Mouse (Mus musculus): ENCODE measurements around the gene Ppat. TPM values are rescaled to one million over a fixed set of nuclear protein-coding genes. Genes with fewer than 3 reads are reported as not detected.

Gene Ppat
- total and polyA plus RNA-seq, 3 experiments, result 65.8 to 156 (median 118) TPM

DNA sequence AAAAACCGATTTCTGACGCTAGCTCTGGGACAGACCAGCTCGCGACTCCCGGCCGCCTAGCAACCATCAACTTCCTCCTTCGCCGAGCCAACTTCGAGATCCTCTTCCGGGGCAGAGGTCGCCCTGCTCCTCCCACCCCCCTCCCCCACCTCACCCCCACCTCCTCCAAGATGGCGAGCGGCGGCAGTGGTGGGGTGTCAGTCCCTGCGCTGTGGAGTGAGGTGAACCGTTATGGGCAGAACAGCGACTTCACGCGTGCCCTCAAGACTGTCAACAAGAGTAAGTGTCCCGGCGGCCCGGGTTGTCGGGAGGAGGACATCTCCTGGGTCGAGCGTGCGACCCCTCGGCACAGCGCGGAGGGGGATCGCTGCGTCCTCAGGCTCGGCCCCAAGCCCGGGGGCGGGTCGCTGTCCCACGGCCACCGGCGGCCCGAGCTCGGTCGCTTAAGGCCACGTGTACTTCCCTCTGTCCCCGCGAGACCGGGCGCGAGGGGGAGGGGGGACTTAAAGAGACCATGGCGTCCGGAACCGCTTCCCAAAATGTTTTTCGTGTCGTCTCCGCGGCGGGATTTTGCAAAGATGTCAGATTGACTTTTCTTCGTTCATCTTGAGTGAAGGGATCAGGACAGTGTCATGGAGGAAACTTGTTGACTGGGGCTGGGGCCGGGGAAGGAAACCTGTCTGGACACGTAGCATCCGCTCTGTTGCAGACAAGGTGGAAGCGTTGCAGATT, 23.3 kb upstream of the Ppat start, which contains the start of gene Srp72:
Gene Srp72, plus strand, starts transcription at position 130 of the 732 bp plus-strand sequence.
- DNase-seq (ENCODE audit: extremely low read depth), result peak; percentile 86
- peak within 1 kb of the TSS; percentile 93 to 99 (median 98) for H3K4me3 ChIP-seq (replicated peaks in 1 of 3; ENCODE audit: low read depth in 2 of 3, low read length in 2 of 3, poor library complexity in 1 of 3)
- H3K4me2 ChIP-seq (ENCODE audit: insufficient read depth, low read depth, poor library complexity, severe bottlenecking), result peak within 1 kb of the TSS; percentile 94
- H3K9me3 ChIP-seq (replicated peaks; ENCODE audit: low read length), result no peaks in the 10 kb centered on the region
- peaks cover 4 to 17% of the 10 kb centered on the region in 2 experiments; a peak in 3 of 4 replicates for H3K4me1 ChIP-seq (ENCODE audit: control insufficient read depth in 1 of 2, insufficient read depth in 2 of 2)
- H3K27me3 ChIP-seq (replicated peaks), result no peaks in the 10 kb centered on the region
- peaks cover 28 to 45% of the 10 kb centered on the region in 2 experiments for H3K36me3 ChIP-seq (replicated peaks in 1 of 2; ENCODE audit: control insufficient read depth in 1 of 2, insufficient read depth in 1 of 2, low read length in 1 of 2)
- in situ Hi-C loops (cut with MboI; ENCODE audit: low pct_ligation_motif_present, low pct_unique_long_range_greater_than_20kb, low sequenced_read_pairs) (no loop called here), dilution Hi-C loops (cut with MboI; ENCODE audit: extremely low pct_ligation_motif_present, extremely low pct_unique_long_range_greater_than_20kb, low sequenced_read_pairs) (no loop called here)
- TF ChIP-seq MYC (IDR thresholded peaks at IDR 0.05; ENCODE audit: low read depth, low read length) (peak; percentile 71), MAFK (IDR thresholded peaks at IDR 0.05; ENCODE audit: insufficient replicate concordance, low read length) (no peak), GABPA (IDR thresholded peaks at IDR 0.05; ENCODE audit: insufficient replicate concordance, low read depth, low read length) (no peak), USF2 (conservative IDR thresholded peaks at IDR 0.05; ENCODE audit: low read depth, low read length) (no peak), EP300 (IDR thresholded peaks at IDR 0.05; ENCODE audit: low read length) (no peak), POLR2A (IDR thresholded peaks at IDR 0.05; ENCODE audit: low read depth, low read length) (peak; percentile 72), PAX5 (IDR thresholded peaks at IDR 0.05; ENCODE audit: low read length) (no peak), ETS1 (conservative IDR thresholded peaks at IDR 0.05; ENCODE audit: low read depth, low read length) (no peak), CHD1 (IDR thresholded peaks at IDR 0.05; ENCODE audit: low read depth, low read length) (peak; percentile 64), MAX (IDR thresholded peaks at IDR 0.05; ENCODE audit: low read length) (peak; percentile 75), IRF4 (IDR thresholded peaks at IDR 0.05; ENCODE audit: low read depth, low read length) (0 out of 2 replicates have a peak, but pooled peaks have one; percentile 30), UBTF (IDR thresholded peaks at IDR 0.05; ENCODE audit: low read depth, low read length) (no peak), ZC3H11A (IDR thresholded peaks at IDR 0.05; ENCODE audit: low read depth, low read length) (no peak), E2F4 (IDR thresholded peaks at IDR 0.05; ENCODE audit: insufficient replicate concordance, low read depth, low read length) (no peak), SIN3A (IDR thresholded peaks at IDR 0.05; ENCODE audit: low read length) (peak; percentile 97), TBP (conservative IDR thresholded peaks at IDR 0.05; ENCODE audit: low read depth, low read length) (no peak), CHD2 (IDR thresholded peaks at IDR 0.05; ENCODE audit: low read length) (peak; percentile 95), BHLHE40 (IDR thresholded peaks at IDR 0.05; ENCODE audit: low read depth, low read length) (no peak), ZKSCAN1 (IDR thresholded peaks at IDR 0.05; ENCODE audit: borderline replicate concordance, low read depth, low read length) (no peak), NELFE (IDR thresholded peaks at IDR 0.05; ENCODE audit: low read depth, low read length) (peak; percentile 73; the same call in 1 of the 2 replicates), MXI1 (IDR thresholded peaks at IDR 0.05; ENCODE audit: low read depth, low read length) (peak; percentile 90), MAZ (IDR thresholded peaks at IDR 0.05; ENCODE audit: low read depth, low read length) (peak; percentile 87), NRF1 (IDR thresholded peaks at IDR 0.05; ENCODE audit: low read depth, low read length) (peak; percentile 29; the same call in 1 of the 2 replicates), RCOR1 (conservative IDR thresholded peaks at IDR 0.05; ENCODE audit: low read depth, low read length) (no peak), POLR2AphosphoS2 (IDR thresholded peaks at IDR 0.05; ENCODE audit: low read depth, low read length) (no peak), USF1 (IDR thresholded peaks at IDR 0.05; ENCODE audit: low read depth, low read length) (no peak), KAT2A (IDR thresholded peaks at IDR 0.05; ENCODE audit: insufficient replicate concordance, low read length) (peak; percentile 77; the same call in 1 of the 2 replicates), CTCF (conservative IDR thresholded peaks at IDR 0.05 in 1 of 2, IDR thresholded peaks at IDR 0.05 in 1 of 2; ENCODE audit: low read depth in 2 of 2, low read length in 2 of 2) (no peak), ZNF384 (IDR thresholded peaks at IDR 0.05; ENCODE audit: low read depth, low read length) (no peak), ZMIZ1 (IDR thresholded peaks at IDR 0.05; ENCODE audit: low read depth, low read length) (peak; percentile 69; the same call in 1 of the 2 replicates), RAD21 (IDR thresholded peaks at IDR 0.05; ENCODE audit: low read depth, low read length) (no peak), MEF2A (IDR thresholded peaks at IDR 0.05; ENCODE audit: borderline replicate concordance, low read depth, low read length) (0 out of 2 replicates have a peak, but pooled peaks have one; percentile 16), SMC3 (IDR thresholded peaks at IDR 0.05; ENCODE audit: low read depth, low read length) (no peak), ELF1 (IDR thresholded peaks at IDR 0.05; ENCODE audit: low read depth, low read length) (peak; percentile 71), HCFC1 (IDR thresholded peaks at IDR 0.05; ENCODE audit: low read depth, low read length) (peak; percentile 77), JUN (IDR thresholded peaks at IDR 0.05; ENCODE audit: insufficient read depth, low read depth, low read length) (no peak), JUND (conservative IDR thresholded peaks at IDR 0.05; ENCODE audit: low read depth, low read length) (no peak), TCF12 (IDR thresholded peaks at IDR 0.05; ENCODE audit: low read depth, low read length) (peak; percentile 75)
- peak within 1 kb of the TSS; percentile 97 for H3K9ac ChIP-seq (ENCODE audit: insufficient read depth, low read depth)
- H3K79me2 ChIP-seq (replicated peaks; ENCODE audit: control insufficient read depth, extremely low read depth, insufficient read depth, poor library complexity, severe bottlenecking), result peaks cover 31% of the 10 kb centered on the region
- peak within 1 kb of the TSS; percentile 83 for H3K27ac ChIP-seq (ENCODE audit: insufficient read depth, low read depth)
